ENCODE assay signal across 8 mouse cellular contexts in genomic region chr13:34653391-34653790, GRCm38 (mm10). TPM values are rescaled to one million over a fixed set of nuclear protein-coding genes. Genes with fewer than 3 reads are reported as not detected.
A peak's percentile ranks its signal among the peaks of the same experiment; 100 is the strongest.
DNase-seq lines count a peak whose midpoint lies in the region; ATAC-seq lines count a peak whose summit lies in the region.

Pxdc1 (minus strand) TSS chr13:34653486.

- no peaks in the 10 kb centered on the region for H3K9me3 ChIP-seq in embryonic facial prominence, embryonic 11.5 days (replicated peaks; ENCODE audit: control insufficient read depth, low read length)
- no peaks in the 10 kb centered on the region for H3K9me3 ChIP-seq in heart, embryonic 15.5 days (replicated peaks)
- H3K9me3 ChIP-seq in stomach, embryonic 16.5 days (replicated peaks; ENCODE audit: control insufficient read depth, low read length): no peaks in the 10 kb centered on the region

- H3K9ac ChIP-seq in embryonic facial prominence, embryonic 11.5 days (replicated peaks; ENCODE audit: low read length): peak within 1 kb of the TSS; percentile 65
- peak within 1 kb of the TSS; percentile 74 for H3K9ac ChIP-seq in heart, embryonic 15.5 days
- H3K9ac ChIP-seq in stomach, embryonic 16.5 days (ENCODE audit: low read length): peak within 1 kb of the TSS; percentile 84

- peaks cover 14% of the 10 kb centered on the region for H3K27me3 ChIP-seq in embryonic facial prominence, embryonic 11.5 days (ENCODE audit: control insufficient read depth, insufficient read depth, low read length)
- H3K27me3 ChIP-seq in heart, embryonic 15.5 days: peaks cover 4% of the 10 kb centered on the region; the same call in 1 of the 2 replicates
- H3K27me3 ChIP-seq in stomach, embryonic 16.5 days (ENCODE audit: control insufficient read depth, insufficient read depth, low read length): 0 out of 2 replicates have a peak, but pooled peaks cover 7% of the 10 kb centered on the region

- H3K4me3 ChIP-seq in embryonic facial prominence, embryonic 11.5 days (ENCODE audit: low read depth, low read length): peak within 1 kb of the TSS; percentile 56
- H3K4me3 ChIP-seq in heart, embryonic 15.5 days: peak within 1 kb of the TSS; percentile 67
- H3K4me3 ChIP-seq in stomach, embryonic 16.5 days (replicated peaks; ENCODE audit: low read length): peak within 1 kb of the TSS; percentile 62

- H3K27ac ChIP-seq in embryonic facial prominence, embryonic 11.5 days (replicated peaks; ENCODE audit: low read depth, low read length): no peak within 1 kb of the TSS; the same call in 1 of the 2 replicates
- peak within 1 kb of the TSS; percentile 88 for H3K27ac ChIP-seq in heart, embryonic 15.5 days
- peak within 1 kb of the TSS; percentile 81 for H3K27ac ChIP-seq in stomach, embryonic 16.5 days (ENCODE audit: low read length)

- WGBS in embryonic facial prominence, embryonic 11.5 days: under 1% methylated on average over 9 of the region's 9 CpGs
- 5% methylated on average over 9 of the region's 9 CpGs for WGBS in heart, embryonic 15.5 days
- 9% methylated on average over 9 of the region's 9 CpGs for WGBS in stomach, embryonic 16.5 days

- H3K4me1 ChIP-seq in embryonic facial prominence, embryonic 11.5 days (ENCODE audit: control insufficient read depth, insufficient read depth, low read length): peaks cover 2% of the 10 kb centered on the region; the same call in 1 of the 2 replicates
- H3K4me1 ChIP-seq in heart, embryonic 15.5 days (replicated peaks): peaks cover 39% of the 10 kb centered on the region
- no peaks in the 10 kb centered on the region for H3K4me1 ChIP-seq in stomach, embryonic 16.5 days (ENCODE audit: control insufficient read depth, insufficient read depth, low read length)

- ATAC-seq in embryonic facial prominence, embryonic 11.5 days (replicated peaks; ENCODE audit: insufficient number of reproducible peaks, low FRiP score, low TSS enrichment, low read depth): no peak
- ATAC-seq in heart, embryonic 15.5 days (replicated peaks; ENCODE audit: insufficient number of reproducible peaks, insufficient read depth, low FRiP score, low read depth): no peak
- peak; percentile 5; the same call in 1 of the 2 replicates for ATAC-seq in stomach, embryonic 16.5 days (ENCODE audit: insufficient read depth, low FRiP score)
- no peak for ATAC-seq in erythroid progenitor cell, adult 5-6 weeks (replicated peaks; ENCODE audit: low FRiP score, poor library complexity, severe bottlenecking)

- peak within 1 kb of the TSS; percentile 95 for H3K4me2 ChIP-seq in embryonic facial prominence, embryonic 11.5 days (ENCODE audit: low read depth, low read length)
- peak within 1 kb of the TSS; percentile 92 for H3K4me2 ChIP-seq in heart, embryonic 15.5 days
- peak within 1 kb of the TSS; percentile 83 for H3K4me2 ChIP-seq in stomach, embryonic 16.5 days (ENCODE audit: low read depth, low read length)

- no peaks in the 10 kb centered on the region for H3K36me3 ChIP-seq in embryonic facial prominence, embryonic 11.5 days (replicated peaks; ENCODE audit: control insufficient read depth, insufficient read depth, low read depth, low read length)
- no peaks in the 10 kb centered on the region for H3K36me3 ChIP-seq in heart, embryonic 15.5 days
- no peaks in the 10 kb centered on the region for H3K36me3 ChIP-seq in stomach, embryonic 16.5 days (ENCODE audit: control insufficient read depth, insufficient read depth, low read length)

- peak; percentile 37 for DNase-seq in adrenal gland, adult 2 months
- no peak for DNase-seq in adrenal gland, adult 8-10 months
- DNase-seq in embryonic facial prominence, embryonic 11.5 days (ENCODE audit: low spot score): peak; percentile 70
- peak; percentile 59 for DNase-seq in kidney, postnatal 14 days
- peak; percentile 75 for DNase-seq in lung, postnatal 10 days

RNA-seq across cellular contexts. Expression of gene Pxdc1, which starts in this region (rescaled TPM):
- 1 to 10 TPM; 3.3 to 3.4 TPM for total RNA-seq in adrenal gland, adult 2 months (2021)
- 5.3 and 9.1 TPM in 2 replicates for polyA plus RNA-seq in adrenal gland, adult 2 months (2012; rRNA removed)
- 1 to 10 TPM; 3.9 to 6.9 (median 5.4) TPM for total RNA-seq in adrenal gland, adult 8-10 months (2022)
- 6.2 and 8.0 TPM in 2 replicates for polyA plus RNA-seq in embryonic facial prominence, embryonic 11.5 days (2014; fragmentation: Nextera tagmentation; extraction: Ambion mirVana)
- 19.1 and 19.9 TPM in 2 replicates for polyA plus RNA-seq in heart, embryonic 15.5 days (2015; fragmentation: Nextera tagmentation; extraction: Ambion mirVana)
- polyA plus RNA-seq in stomach, embryonic 16.5 days (2015; fragmentation: Nextera tagmentation; extraction: Ambion mirVana): 11.1 and 11.7 TPM in 2 replicates
- not detected in 2 replicates for total RNA-seq in erythroid progenitor cell, adult 5-6 weeks (2015; ENCODE audit: low replicate concordance)
- total RNA-seq in erythroid progenitor cell, adult 5-6 weeks (2017; ENCODE audit: low replicate concordance): not detected in 2 replicates

Comparison
In these comparisons a context has a peak if more than half of its experiments do, and no peak if none do; other contexts are left out.
1. RNA of gene Pxdc1 (total RNA-seq): 3.9 to 6.9 TPM in adrenal gland, adult 8-10 months and 3.3 to 3.4 TPM in adrenal gland, adult 2 months; not detected in erythroid progenitor cell, adult 5-6 weeks; every median in the first group is over 4 times any median in the second.
2. Peak in every context shown above with its lines, with median percentiles within 50 percentile points of each other: H3K4me2 ChIP-seq, H3K4me3 ChIP-seq and H3K9ac ChIP-seq.